Mouse (Mus musculus): ENCODE measurements around the gene Slc22a23. TPM values are rescaled to one million over a fixed set of nuclear protein-coding genes. Genes with fewer than 3 reads are reported as not detected.

Gene Slc22a23
- polyA plus RNA-seq, 2 experiments: 6.4 to 16.6 TPM

- no peak overlapping the region for H3K9ac ChIP-seq (ENCODE audit: low read depth, low read length, severe bottlenecking)
Observed at GRCm38 (mm10) chr13:34342286-34342890, 2.6 kb downstream of the Slc22a23 start.

GRCm38 (mm10) chr13:34336895-34337294, 8.1 kb downstream of the Slc22a23 start:
- no peak for TF ChIP-seq POLR2A (IDR thresholded peaks at IDR 0.05; ENCODE audit: borderline replicate concordance, extremely low read depth, insufficient read depth, insufficient read length)
- Histone ChIP-seq H3K9me3 (ENCODE audit: control insufficient read depth, low read length) (no peaks in the 10 kb centered on the region), H3K4me2 (replicated peaks; ENCODE audit: low read depth, low read length, severe bottlenecking) (no peak overlapping the region), H3K9ac (ENCODE audit: low read depth, low read length, severe bottlenecking) (no peak overlapping the region), H3K4me1 (ENCODE audit: control insufficient read depth, insufficient read depth, low read length) (no peaks in the 10 kb centered on the region), H3K27ac (replicated peaks; ENCODE audit: low read depth, low read length) (no peak overlapping the region), H3K36me3 (ENCODE audit: control insufficient read depth, insufficient read depth, low read length) (no peaks in the 10 kb centered on the region), H3K27me3 (ENCODE audit: control insufficient read depth, insufficient read depth, low read length) (no peaks in the 10 kb centered on the region), H3K4me3 (replicated peaks; ENCODE audit: low read length) (no peak overlapping the region)
- no peak for DNase-seq (ENCODE audit: low spot score)
- 94% methylated on average over 1 of the region's 1 CpGs for WGBS
- no peak for ATAC-seq (ENCODE audit: low FRiP score, low read depth)

More at GRCm38 (mm10) chr13:34342286-34342890, 2.6 kb downstream of the Slc22a23 start:
- H3K4me2 ChIP-seq (replicated peaks; ENCODE audit: low read depth, low read length, severe bottlenecking): peak overlapping the region; percentile 96
- no peak for ATAC-seq (ENCODE audit: low FRiP score, low read depth)
- H3K4me1 ChIP-seq (ENCODE audit: control insufficient read depth, insufficient read depth, low read length): peaks cover 12% of the 10 kb centered on the region
- WGBS: 73% methylated on average over 6 of the region's 6 CpGs
- no peak overlapping the region for H3K27ac ChIP-seq (replicated peaks; ENCODE audit: low read depth, low read length)
- no peak for DNase-seq (ENCODE audit: low spot score)
- H3K9me3 ChIP-seq (ENCODE audit: control insufficient read depth, low read length): no peaks in the 10 kb centered on the region
- H3K4me3 ChIP-seq (replicated peaks; ENCODE audit: low read length): peak overlapping the region; percentile 75; the same call in 1 of the 2 replicates
- H3K27me3 ChIP-seq (ENCODE audit: control insufficient read depth, insufficient read depth, low read length): peaks cover 18% of the 10 kb centered on the region; the same call in 1 of the 2 replicates
- no peak for TF ChIP-seq POLR2A (IDR thresholded peaks at IDR 0.05; ENCODE audit: borderline replicate concordance, extremely low read depth, insufficient read depth, insufficient read length)
- no peaks in the 10 kb centered on the region for H3K36me3 ChIP-seq (ENCODE audit: control insufficient read depth, insufficient read depth, low read length)

- no peak overlapping the region for H3K4me2 ChIP-seq (replicated peaks; ENCODE audit: low read depth, low read length, severe bottlenecking)
- no peaks in the 10 kb centered on the region for H3K36me3 ChIP-seq (ENCODE audit: control insufficient read depth, insufficient read depth, low read length)
- ATAC-seq (ENCODE audit: low FRiP score, low read depth) (no peak), DNase-seq (ENCODE audit: low spot score) (no peak)
- no peak overlapping the region for H3K4me3 ChIP-seq (replicated peaks; ENCODE audit: low read length)
- H3K9ac ChIP-seq (ENCODE audit: low read depth, low read length, severe bottlenecking): no peak overlapping the region
- no peaks in the 10 kb centered on the region for H3K9me3 ChIP-seq (ENCODE audit: control insufficient read depth, low read length)
- H3K27me3 ChIP-seq (ENCODE audit: control insufficient read depth, insufficient read depth, low read length): no peaks in the 10 kb centered on the region
- WGBS: 83% methylated on average over 2 of the region's 2 CpGs
- no peak overlapping the region for H3K27ac ChIP-seq (replicated peaks; ENCODE audit: low read depth, low read length)
- H3K4me1 ChIP-seq (ENCODE audit: control insufficient read depth, insufficient read depth, low read length): no peaks in the 10 kb centered on the region
- TF ChIP-seq POLR2A (IDR thresholded peaks at IDR 0.05; ENCODE audit: borderline replicate concordance, extremely low read depth, insufficient read depth, insufficient read length): no peak
Observed at GRCm38 (mm10) chr13:34334847-34335246, 10.1 kb downstream of the Slc22a23 start.

GRCm38 (mm10) chr13:34332762-34333161, 12.2 kb downstream of the Slc22a23 start:
- 58% methylated on average over 7 of the region's 7 CpGs for WGBS
- no peaks in the 10 kb centered on the region for H3K36me3 ChIP-seq (ENCODE audit: control insufficient read depth, insufficient read depth, low read length)
- no peaks in the 10 kb centered on the region for H3K4me1 ChIP-seq (ENCODE audit: control insufficient read depth, insufficient read depth, low read length)
- TF ChIP-seq POLR2A (IDR thresholded peaks at IDR 0.05; ENCODE audit: borderline replicate concordance, extremely low read depth, insufficient read depth, insufficient read length): no peak
- no peak overlapping the region for H3K4me3 ChIP-seq (replicated peaks; ENCODE audit: low read length)
- ATAC-seq (ENCODE audit: low FRiP score, low read depth) (no peak), DNase-seq (ENCODE audit: low spot score) (no peak)
- no peak overlapping the region for H3K4me2 ChIP-seq (replicated peaks; ENCODE audit: low read depth, low read length, severe bottlenecking)
- no peak overlapping the region for H3K9ac ChIP-seq (ENCODE audit: low read depth, low read length, severe bottlenecking)
- no peak overlapping the region for H3K27ac ChIP-seq (replicated peaks; ENCODE audit: low read depth, low read length)
- H3K9me3 ChIP-seq (ENCODE audit: control insufficient read depth, low read length): no peaks in the 10 kb centered on the region
- H3K27me3 ChIP-seq (ENCODE audit: control insufficient read depth, insufficient read depth, low read length): no peaks in the 10 kb centered on the region

- Histone ChIP-seq H3K27me3 (ENCODE audit: control insufficient read depth, insufficient read depth, low read length) (no peaks in the 10 kb centered on the region), H3K9ac (ENCODE audit: low read depth, low read length, severe bottlenecking) (no peak overlapping the region), H3K4me3 (replicated peaks; ENCODE audit: low read length) (no peak overlapping the region), H3K27ac (replicated peaks; ENCODE audit: low read depth, low read length) (no peak overlapping the region), H3K36me3 (ENCODE audit: control insufficient read depth, insufficient read depth, low read length) (no peaks in the 10 kb centered on the region), H3K4me2 (replicated peaks; ENCODE audit: low read depth, low read length, severe bottlenecking) (no peak overlapping the region), H3K9me3 (ENCODE audit: control insufficient read depth, low read length) (no peaks in the 10 kb centered on the region), H3K4me1 (ENCODE audit: control insufficient read depth, insufficient read depth, low read length) (no peaks in the 10 kb centered on the region)
- DNase-seq (ENCODE audit: low spot score) (no peak), ATAC-seq (ENCODE audit: low FRiP score, low read depth) (no peak)
- WGBS: 91% methylated on average over 7 of the region's 7 CpGs
- TF ChIP-seq POLR2A (IDR thresholded peaks at IDR 0.05; ENCODE audit: borderline replicate concordance, extremely low read depth, insufficient read depth, insufficient read length): no peak
Observed at GRCm38 (mm10) chr13:34331399-34332186, 13.4 kb downstream of the Slc22a23 start.
